ENCODE assay signal across 18 mouse cellular contexts in genomic region chr7:37375591-37375990, GRCm38 (mm10).
A peak's percentile ranks its signal among the peaks of the same experiment; 100 is the strongest.
DNase-seq lines count a peak whose midpoint lies in the region; ATAC-seq and TF ChIP-seq lines count a peak whose summit lies in the region.
"Had no signal": no experiment of that assay in that cellular context is flagged by ENCODE, and none has a peak within 500 bp of the region (broad histone marks: within the 10 kb centered on the region; RNA-seq: fewer than 3 reads in every experiment).

No protein-coding gene starts in this region.

- peak overlapping the region; percentile 78 for H3K27ac ChIP-seq in midbrain, embryonic 10.5 days (replicated peaks)
- no peak overlapping the region for H3K27ac ChIP-seq in midbrain, embryonic 15.5 days
- H3K27ac ChIP-seq in embryonic facial prominence, embryonic 15.5 days (replicated peaks) = no peak overlapping the region
- H3K27ac ChIP-seq in stomach, postnatal 0 days (replicated peaks) = no peak overlapping the region
- H3K27ac ChIP-seq: heart, embryonic 13.5 days had no signal

- peaks cover 53% of the 10 kb centered on the region for H3K4me1 ChIP-seq in midbrain, embryonic 10.5 days
- peaks cover 18% of the 10 kb centered on the region for H3K4me1 ChIP-seq in midbrain, embryonic 15.5 days
- peaks cover 22% of the 10 kb centered on the region for H3K4me1 ChIP-seq in embryonic facial prominence, embryonic 15.5 days
- no peaks in the 10 kb centered on the region for H3K4me1 ChIP-seq in stomach, postnatal 0 days (replicated peaks; ENCODE audit: control insufficient read depth, insufficient read depth)

- H3K4me2 ChIP-seq in midbrain, embryonic 15.5 days = no peak overlapping the region
- H3K4me2 ChIP-seq in embryonic facial prominence, embryonic 15.5 days (replicated peaks) = 0 out of 2 replicates have a peak overlapping the region, but pooled peaks have one; percentile 6
- H3K4me2 ChIP-seq in stomach, postnatal 0 days (replicated peaks; ENCODE audit: low read depth) = no peak overlapping the region
- H3K4me2 ChIP-seq: heart, embryonic 13.5 days; liver, embryonic 11.5 days had no signal

- WGBS in midbrain, embryonic 10.5 days = 69% methylated on average over 11 of the region's 11 CpGs
- WGBS in midbrain, embryonic 15.5 days = 56% methylated on average over 11 of the region's 11 CpGs
- WGBS in embryonic facial prominence, embryonic 15.5 days = 30% methylated on average over 11 of the region's 11 CpGs
- WGBS in stomach, postnatal 0 days = 46% methylated on average over 11 of the region's 11 CpGs

- no peak overlapping the region for H3K4me3 ChIP-seq in midbrain, embryonic 10.5 days
- H3K4me3 ChIP-seq in midbrain, embryonic 15.5 days = no peak overlapping the region
- H3K4me3 ChIP-seq in embryonic facial prominence, embryonic 15.5 days (replicated peaks) = no peak overlapping the region
- H3K4me3 ChIP-seq in stomach, postnatal 0 days (ENCODE audit: low read depth, low read length) = no peak overlapping the region
- H3K4me3 ChIP-seq: heart, embryonic 13.5 days had no signal

- DNase-seq in embryo, embryonic 10.5 days (ENCODE audit: low spot score) = peak; percentile 42
- no peak for DNase-seq in embryo, embryonic 10 days (ENCODE audit: low spot score)
- DNase-seq in midbrain, embryonic 10.5 days (ENCODE audit: low spot score) = no peak
- DNase-seq in retina, postnatal 1 day = peak; percentile 61
- no peak for DNase-seq in stomach, postnatal 0 days (ENCODE audit: low spot score)
- DNase-seq: adrenal gland, adult 8-10 months; B cell, adult 2 months; cerebellum, adult 9-11 months; gastrocnemius, postnatal 25 days; kidney, adult 18-20 months; kidney, postnatal 14 days; layer of hippocampus, adult 9-11 months; spleen, adult 18-20 months; thymus, postnatal 36 days had no signal

- ATAC-seq in midbrain, embryonic 15.5 days (replicated peaks) = no peak
- ATAC-seq in embryonic facial prominence, embryonic 15.5 days (ENCODE audit: insufficient number of reproducible peaks, low FRiP score, low TSS enrichment, low read depth) = no peak
- ATAC-seq in stomach, postnatal 0 days (ENCODE audit: low FRiP score, low TSS enrichment) = no peak

- no peak for TF ChIP-seq CTCF in stomach, postnatal 0 days (IDR thresholded peaks at IDR 0.05; ENCODE audit: low read depth)

- H3K9ac ChIP-seq in midbrain, embryonic 15.5 days = no peak overlapping the region
- H3K9ac ChIP-seq in embryonic facial prominence, embryonic 15.5 days = no peak overlapping the region
- no peak overlapping the region for H3K9ac ChIP-seq in stomach, postnatal 0 days (ENCODE audit: low read length)
- H3K9ac ChIP-seq: heart, embryonic 13.5 days had no signal

- H3K9me3 ChIP-seq in midbrain, embryonic 10.5 days (replicated peaks) = no peaks in the 10 kb centered on the region
- no peaks in the 10 kb centered on the region for H3K9me3 ChIP-seq in midbrain, embryonic 15.5 days
- no peaks in the 10 kb centered on the region for H3K9me3 ChIP-seq in embryonic facial prominence, embryonic 15.5 days (replicated peaks)
- no peaks in the 10 kb centered on the region for H3K9me3 ChIP-seq in stomach, postnatal 0 days (ENCODE audit: control insufficient read depth, low read length)
- H3K9me3 ChIP-seq: heart, embryonic 13.5 days had no signal

- peaks cover 12% of the 10 kb centered on the region; the same call in 1 of the 2 replicates for H3K27me3 ChIP-seq in midbrain, embryonic 10.5 days (ENCODE audit: low read depth, poor library complexity, severe bottlenecking)
- no peaks in the 10 kb centered on the region for H3K27me3 ChIP-seq in midbrain, embryonic 15.5 days (replicated peaks)
- peaks cover 28% of the 10 kb centered on the region; the same call in 1 of the 2 replicates for H3K27me3 ChIP-seq in embryonic facial prominence, embryonic 15.5 days
- no peaks in the 10 kb centered on the region for H3K27me3 ChIP-seq in stomach, postnatal 0 days (ENCODE audit: control insufficient read depth, insufficient read depth, low read length)

- no peaks in the 10 kb centered on the region for H3K36me3 ChIP-seq in midbrain, embryonic 10.5 days
- no peaks in the 10 kb centered on the region for H3K36me3 ChIP-seq in midbrain, embryonic 15.5 days (replicated peaks)
- no peaks in the 10 kb centered on the region for H3K36me3 ChIP-seq in embryonic facial prominence, embryonic 15.5 days
- no peaks in the 10 kb centered on the region for H3K36me3 ChIP-seq in stomach, postnatal 0 days (ENCODE audit: control insufficient read depth, insufficient read depth, low read length)
- H3K36me3 ChIP-seq: heart, embryonic 13.5 days had no signal

- no peak for TF ChIP-seq EP300 in stomach, postnatal 0 days (optimal IDR thresholded peaks at IDR 0.05)

Comparison
In these comparisons a context has a peak if more than half of its experiments do, and no peak if none do; other contexts are left out.
1. DNase-seq: peak in embryo, embryonic 10.5 days (single experiment) and retina, postnatal 1 day (single experiment); none in embryo, embryonic 10 days (single experiment), midbrain, embryonic 10.5 days (single experiment) and stomach, postnatal 0 days (single experiment).